Mouse (Mus musculus) embryonic fibroblast, embryonic 13.5 days (primary cell): ENCODE measurements at regions not wholly inside any gene's neighbourhood (a gene's known extent, or its start where the extent isn't known, plus 50 kb on each side); places are given as distances from the start of the nearest gene placed in this dataset.

ENCODE experiments used
- H3K27ac ChIP-seq: 2 replicates; pipeline ENCODE4 v1.5.1; 2012; ENCODE audit warnings: low read length, control low read depth, inconsistent platforms; ENCODE audit not compliant: insufficient read depth
- H3K4me1 ChIP-seq: 2 replicates; pipeline ENCODE4 v1.6.1; 2011; ENCODE audit warnings: low read length; ENCODE audit not compliant: control insufficient read depth, insufficient read depth
- H3K4me3 ChIP-seq: 2 replicates; pipeline ENCODE4 v1.5.1; 2011; ENCODE audit warnings: mild to moderate bottlenecking, control low read depth, low read length; ENCODE audit not compliant: insufficient read depth
- CTCF ChIP-seq: IDR thresholded peaks from 2 replicates; pipeline ENCODE4 v1.5.1; 2011; ENCODE audit warnings: mild to moderate bottlenecking, control low read depth, low read length, moderate library complexity, borderline replicate concordance; ENCODE audit not compliant: insufficient read depth
- POLR2A ChIP-seq: IDR thresholded peaks from 2 replicates; pipeline ENCODE4 v1.6.1; 2011; ENCODE audit warnings: low read depth, mild to moderate bottlenecking, control low read depth, low read length, moderate library complexity

GRCm38 (mm10) chr4:23567827-23568226 is 928.4 kb upstream of the Mms22l start:
- no peak overlapping the region for H3K4me3 ChIP-seq
- H3K27ac ChIP-seq = no peak overlapping the region
- H3K4me1 ChIP-seq = no peaks in the 10 kb centered on the region
- no peak for TF ChIP-seq POLR2A
- TF ChIP-seq CTCF = no peak

GRCm38 (mm10) chr4:23573013-23573412 is 923.2 kb upstream of the Mms22l start:
- no peak overlapping the region for H3K27ac ChIP-seq
- H3K4me3 ChIP-seq = no peak overlapping the region
- H3K4me1 ChIP-seq = no peaks in the 10 kb centered on the region
- TF ChIP-seq CTCF (no peak), POLR2A (no peak)

- no peaks in the 10 kb centered on the region for H3K4me1 ChIP-seq
- H3K27ac ChIP-seq = no peak overlapping the region
- H3K4me3 ChIP-seq = no peak overlapping the region
- TF ChIP-seq POLR2A (no peak), CTCF (no peak)
Observed at GRCm38 (mm10) chr4:23587412-23587811, 908.8 kb upstream of the Mms22l start.

GRCm38 (mm10) chr4:23590883-23591282 is 905.4 kb upstream of the Mms22l start:
- Histone ChIP-seq H3K4me1 (no peaks in the 10 kb centered on the region), H3K4me3 (no peak overlapping the region), H3K27ac (no peak overlapping the region)
- no peak for TF ChIP-seq CTCF
- no peak for TF ChIP-seq POLR2A

GRCm38 (mm10) chr4:23591593-23591992 is 904.7 kb upstream of the Mms22l start:
- Histone ChIP-seq H3K27ac (no peak overlapping the region), H3K4me1 (no peaks in the 10 kb centered on the region), H3K4me3 (no peak overlapping the region)
- no peak for TF ChIP-seq CTCF

- H3K4me3 ChIP-seq = no peak overlapping the region
- H3K4me1 ChIP-seq = no peaks in the 10 kb centered on the region
- H3K27ac ChIP-seq = no peak overlapping the region
- no peak for TF ChIP-seq POLR2A
- TF ChIP-seq CTCF = no peak
Observed at GRCm38 (mm10) chr4:23600070-23600469, 896.2 kb upstream of the Mms22l start.

DNA sequence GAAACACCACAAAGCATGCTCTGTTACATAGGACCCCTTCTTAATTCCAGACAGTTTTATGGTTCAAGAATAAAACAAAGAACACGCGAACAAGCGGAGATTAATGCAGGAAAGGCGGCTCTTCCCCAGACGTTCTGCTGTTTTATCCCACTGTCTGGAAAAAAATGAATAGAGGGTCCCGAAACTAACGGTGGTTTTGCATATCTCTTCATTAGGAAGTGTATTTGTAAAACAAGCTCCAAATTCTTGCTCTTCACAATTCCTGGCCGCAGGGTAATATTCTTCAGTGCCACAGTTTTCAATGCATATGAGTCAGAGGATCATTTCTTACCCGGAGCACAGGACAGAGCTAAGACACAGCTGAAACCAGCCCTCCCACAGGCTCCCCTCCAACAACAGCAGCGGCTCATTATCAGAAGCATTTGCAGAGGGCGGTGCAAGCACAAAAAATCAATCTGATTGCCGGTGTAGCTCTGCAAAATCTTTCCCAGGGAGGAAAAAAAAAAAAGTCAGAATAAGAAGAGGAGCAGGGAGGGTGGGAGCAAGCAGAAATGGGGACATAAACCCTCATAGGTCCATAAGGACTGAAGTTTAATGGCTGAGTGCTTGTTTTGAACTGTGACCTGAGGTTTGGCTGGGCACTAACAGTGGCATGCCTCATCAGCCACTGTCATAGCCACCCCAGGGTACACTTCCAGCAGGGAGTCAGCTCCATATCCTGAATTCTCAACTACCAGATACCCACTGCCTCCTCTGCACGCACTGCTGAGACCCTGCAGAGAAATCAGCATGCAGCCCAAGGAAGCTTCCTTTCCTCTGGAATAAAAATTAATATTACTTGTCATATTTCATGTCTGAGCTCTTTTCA is 894.6 kb upstream of the Mms22l start:
- TF ChIP-seq CTCF = no peak
- TF ChIP-seq POLR2A = no peak
- Histone ChIP-seq H3K4me1 (no peaks in the 10 kb centered on the region), H3K4me3 (no peak overlapping the region), H3K27ac (no peak overlapping the region)

- Histone ChIP-seq H3K4me1 (no peaks in the 10 kb centered on the region), H3K27ac (no peak overlapping the region), H3K4me3 (no peak overlapping the region)
- no peak for TF ChIP-seq CTCF
- no peak for TF ChIP-seq POLR2A
Observed at GRCm38 (mm10) chr4:23602294-23602932, 893.8 kb upstream of the Mms22l start.

GRCm38 (mm10) chr4:23607348-23607747 is 888.9 kb upstream of the Mms22l start:
- Histone ChIP-seq H3K4me3 (no peak overlapping the region), H3K27ac (no peak overlapping the region), H3K4me1 (no peaks in the 10 kb centered on the region)
- TF ChIP-seq POLR2A (no peak), CTCF (no peak)

GRCm38 (mm10) chr4:23621208-23621607 is 875.0 kb upstream of the Mms22l start:
- H3K4me1 ChIP-seq = no peaks in the 10 kb centered on the region
- TF ChIP-seq POLR2A = no peak
- no peak for TF ChIP-seq CTCF
- no peak overlapping the region for H3K4me3 ChIP-seq
- no peak overlapping the region for H3K27ac ChIP-seq
